Mouse (Mus musculus) spleen, postnatal 10 days (tissue): ENCODE measurements around the gene BC048562.

Experiments used
- DNase-seq, 2 experiments: peaks; one replicate each; pipeline ENCODE4 v3.0.0; 2021 to 2022; ENCODE audit warnings: low spot score in 2 of 2

BC048562 gene

GRCm38 (mm10) chr9:108479721-108480351, 43.6 kb downstream of the BC048562 start, which contains the start of gene Lamb2:
Gene Lamb2, plus strand, starts transcription at chr9:108479736.
- no peak for DNase-seq

- no peak for DNase-seq
Observed at GRCm38 (mm10) chr9:108480813-108481519, 44.7 kb downstream of the BC048562 start.

DNA sequence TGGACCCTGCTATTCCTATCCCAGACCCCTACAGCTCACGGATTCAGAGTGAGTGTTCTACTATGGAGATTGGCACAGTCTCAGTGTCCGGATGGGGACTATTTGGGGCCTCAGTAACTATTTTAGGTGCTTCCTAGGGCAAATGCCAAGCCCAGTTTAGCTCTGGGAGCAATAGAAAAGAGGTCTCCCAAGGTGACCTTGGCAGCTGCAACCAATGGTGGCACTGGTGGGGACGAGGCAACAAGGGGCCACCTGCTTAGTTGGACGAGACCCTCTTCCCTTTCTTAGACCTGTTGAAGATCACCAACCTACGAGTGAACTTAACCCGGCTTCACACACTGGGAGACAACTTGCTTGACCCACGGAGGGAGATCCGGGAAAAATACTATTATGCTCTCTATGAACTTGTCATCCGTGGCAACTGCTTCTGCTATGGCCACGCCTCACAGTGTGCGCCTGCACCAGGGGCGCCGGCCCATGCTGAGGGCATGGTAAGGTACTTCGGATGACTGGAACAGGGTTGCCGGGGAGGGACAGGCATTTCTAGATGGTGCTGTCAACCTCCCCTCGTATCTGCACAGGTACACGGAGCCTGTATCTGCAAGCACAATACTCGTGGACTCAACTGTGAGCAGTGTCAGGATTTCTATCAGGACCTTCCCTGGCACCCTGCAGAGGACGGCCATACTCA, 45.4 kb downstream of the BC048562 start:
- DNase-seq: no peak

- no peak for DNase-seq
Observed at GRCm38 (mm10) chr9:108483051-108483790, 46.9 kb downstream of the BC048562 start.

DNA sequence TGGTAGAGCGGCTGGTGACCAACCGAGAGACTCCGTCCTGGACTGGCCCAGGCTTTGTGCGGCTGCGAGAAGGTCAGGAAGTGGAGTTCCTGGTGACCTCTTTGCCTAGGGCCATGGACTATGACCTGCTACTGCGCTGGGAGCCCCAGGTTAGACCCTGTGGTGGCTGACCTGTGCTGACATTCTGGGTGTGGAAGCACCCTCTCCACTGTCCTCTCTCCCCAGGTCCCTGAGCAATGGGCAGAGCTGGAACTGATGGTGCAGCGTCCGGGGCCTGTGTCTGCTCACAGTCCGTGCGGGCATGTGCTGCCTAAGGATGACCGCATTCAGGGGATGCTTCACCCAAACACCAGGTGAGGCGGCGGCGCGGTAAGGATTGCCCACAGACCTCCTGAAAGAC, 47.7 kb downstream of the BC048562 start:
- DNase-seq: no peak

- no peak for DNase-seq
Observed at GRCm38 (mm10) chr9:108485301-108485875, 49.1 kb downstream of the BC048562 start.

DNA sequence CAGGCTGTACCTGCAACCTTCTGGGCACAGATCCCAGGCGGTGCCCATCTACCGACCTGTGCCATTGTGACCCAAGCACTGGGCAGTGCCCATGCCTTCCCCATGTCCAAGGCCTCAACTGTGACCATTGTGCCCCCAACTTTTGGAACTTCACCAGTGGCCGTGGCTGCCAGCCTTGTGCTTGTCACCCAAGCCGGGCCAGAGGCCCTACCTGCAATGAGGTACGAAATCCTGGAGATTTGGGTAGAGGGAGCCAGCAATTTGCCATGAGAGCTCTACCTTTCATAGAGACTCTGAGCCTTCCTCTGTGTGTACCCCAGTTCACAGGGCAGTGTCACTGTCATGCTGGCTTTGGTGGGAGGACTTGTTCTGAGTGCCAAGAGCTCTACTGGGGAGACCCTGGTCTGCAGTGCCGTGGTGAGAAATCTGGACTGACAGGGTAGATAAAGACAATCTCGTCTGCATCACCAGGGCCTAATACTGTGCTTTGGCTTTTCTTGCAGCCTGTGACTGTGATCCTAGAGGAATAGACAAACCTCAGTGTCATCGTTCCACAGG, 50.8 kb downstream of the BC048562 start:
- no peak for DNase-seq

DNA sequence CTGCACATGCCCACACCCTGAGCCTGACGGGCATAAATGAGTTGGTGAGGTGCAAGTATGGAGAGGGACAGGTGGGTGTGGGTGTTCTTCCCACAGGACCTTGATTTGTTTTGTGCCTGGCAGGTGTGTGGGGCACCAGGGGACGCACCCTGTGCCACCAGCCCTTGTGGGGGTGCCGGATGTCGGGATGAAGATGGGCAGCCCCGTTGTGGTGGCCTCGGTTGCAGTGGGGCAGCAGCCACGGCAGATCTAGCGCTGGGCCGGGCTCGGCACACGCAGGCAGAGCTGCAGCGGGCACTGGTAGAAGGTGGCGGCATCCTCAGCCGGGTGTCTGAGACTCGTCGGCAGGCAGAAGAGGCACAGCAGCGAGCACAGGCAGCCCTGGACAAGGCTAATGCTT, 52.1 kb downstream of the BC048562 start:
- DNase-seq: no peak

DNA sequence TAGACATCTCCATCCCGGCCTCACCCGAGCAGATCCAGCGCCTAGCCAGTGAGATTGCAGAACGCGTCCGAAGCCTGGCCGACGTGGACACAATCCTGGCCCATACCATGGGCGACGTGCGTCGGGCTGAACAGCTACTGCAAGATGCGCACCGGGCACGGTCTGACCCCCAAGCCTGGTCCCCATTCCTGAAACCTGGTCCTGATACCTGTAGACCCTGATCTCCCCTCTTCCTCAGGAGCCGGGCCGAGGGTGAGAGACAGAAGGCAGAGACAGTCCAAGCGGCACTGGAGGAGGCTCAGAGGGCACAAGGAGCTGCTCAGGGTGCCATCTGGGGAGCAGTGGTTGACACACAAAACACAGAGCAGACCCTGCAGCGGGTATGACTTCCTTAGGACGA, 52.9 kb downstream of the BC048562 start:
- no peak for DNase-seq

DNA sequence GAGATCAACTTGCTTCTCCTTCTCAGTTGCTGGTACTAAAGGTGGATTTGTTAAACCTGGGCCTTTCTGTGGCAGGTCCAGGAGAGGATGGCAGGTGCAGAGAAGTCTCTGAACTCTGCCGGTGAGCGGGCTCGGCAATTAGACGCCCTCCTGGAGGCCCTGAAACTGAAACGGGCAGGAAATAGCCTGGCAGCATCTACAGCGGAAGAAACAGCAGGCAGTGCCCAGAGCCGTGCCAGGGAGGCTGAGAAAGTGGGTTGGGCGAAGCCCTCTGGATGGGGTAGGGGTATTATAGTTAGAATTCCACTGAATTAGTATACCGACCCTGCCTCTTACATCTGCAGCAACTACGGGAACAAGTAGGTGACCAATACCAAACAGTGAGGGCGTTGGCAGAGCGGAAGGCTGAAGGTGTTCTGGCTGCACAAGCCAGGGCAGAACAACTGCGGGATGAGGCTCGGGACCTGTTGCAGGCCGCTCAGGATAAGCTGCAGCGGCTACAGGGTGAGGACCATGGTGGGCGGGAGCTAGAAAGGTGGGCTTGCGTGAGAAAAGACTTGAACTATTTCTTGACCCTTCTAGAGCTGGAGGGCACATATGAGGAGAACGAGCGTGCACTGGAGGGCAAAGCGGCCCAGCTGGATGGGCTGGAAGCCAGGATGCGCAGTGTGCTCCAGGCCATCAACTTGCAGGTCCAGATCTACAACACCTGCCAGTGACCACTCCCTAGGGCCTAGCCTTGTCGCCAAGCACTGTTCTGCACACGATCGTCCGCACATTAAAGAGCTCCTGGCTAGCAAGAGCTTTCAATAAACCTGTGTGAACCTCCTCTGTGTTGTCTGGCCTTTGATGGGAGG, 53.6 kb downstream of the BC048562 start:
- DNase-seq: no peak

DNA sequence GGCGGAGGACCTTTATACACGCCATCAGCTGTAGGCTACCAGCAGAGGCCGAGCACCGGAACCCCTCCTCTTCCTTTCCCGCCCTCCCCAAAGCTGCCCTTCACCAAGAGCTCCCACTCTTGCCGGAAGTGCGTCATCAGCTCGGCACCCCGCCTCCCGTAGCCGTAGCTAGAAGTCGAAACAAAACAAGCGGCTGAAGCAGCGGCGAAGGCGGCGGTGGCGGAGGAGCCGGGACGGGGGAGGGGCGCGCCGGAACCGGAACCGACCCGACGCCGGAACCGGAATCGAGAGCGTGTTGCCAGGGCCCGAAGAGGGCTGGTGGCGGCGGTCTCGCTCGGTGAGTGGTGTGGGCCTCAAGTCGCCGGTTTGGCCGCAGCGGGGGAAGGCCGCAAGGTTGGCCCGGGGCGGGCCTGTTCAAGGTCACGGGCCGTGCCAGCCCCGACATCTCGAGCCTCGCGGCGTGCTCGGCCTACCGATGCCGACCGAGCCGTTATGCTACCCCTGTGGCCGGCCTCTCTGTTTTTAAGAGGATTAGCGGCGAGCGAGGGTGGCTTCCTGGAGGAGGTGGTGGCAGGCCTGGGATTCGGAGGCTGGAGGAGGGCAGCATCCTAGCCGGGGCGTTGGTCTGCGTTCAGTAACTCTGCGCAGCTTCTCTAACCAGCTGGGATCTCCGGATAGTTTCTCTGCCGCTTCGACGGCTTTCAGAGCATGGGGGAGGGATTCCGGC, 54.4 kb downstream of the BC048562 start, which contains the start of gene Usp19:
Gene Usp19 (plus strand): TSS at position 44 of the 727 bp plus-strand sequence.
- DNase-seq: peak; percentile 84 to 95

GRCm38 (mm10) chr9:108491286-108491580, 55.0 kb downstream of the BC048562 start:
- DNase-seq: no peak

- peak in 1 of 2 experiments; percentile 37 for DNase-seq
Observed at GRCm38 (mm10) chr9:108492043-108492750, 55.9 kb downstream of the BC048562 start.

- DNase-seq: no peak
Observed at GRCm38 (mm10) chr9:108493246-108493645, 57.0 kb downstream of the BC048562 start.

DNA sequence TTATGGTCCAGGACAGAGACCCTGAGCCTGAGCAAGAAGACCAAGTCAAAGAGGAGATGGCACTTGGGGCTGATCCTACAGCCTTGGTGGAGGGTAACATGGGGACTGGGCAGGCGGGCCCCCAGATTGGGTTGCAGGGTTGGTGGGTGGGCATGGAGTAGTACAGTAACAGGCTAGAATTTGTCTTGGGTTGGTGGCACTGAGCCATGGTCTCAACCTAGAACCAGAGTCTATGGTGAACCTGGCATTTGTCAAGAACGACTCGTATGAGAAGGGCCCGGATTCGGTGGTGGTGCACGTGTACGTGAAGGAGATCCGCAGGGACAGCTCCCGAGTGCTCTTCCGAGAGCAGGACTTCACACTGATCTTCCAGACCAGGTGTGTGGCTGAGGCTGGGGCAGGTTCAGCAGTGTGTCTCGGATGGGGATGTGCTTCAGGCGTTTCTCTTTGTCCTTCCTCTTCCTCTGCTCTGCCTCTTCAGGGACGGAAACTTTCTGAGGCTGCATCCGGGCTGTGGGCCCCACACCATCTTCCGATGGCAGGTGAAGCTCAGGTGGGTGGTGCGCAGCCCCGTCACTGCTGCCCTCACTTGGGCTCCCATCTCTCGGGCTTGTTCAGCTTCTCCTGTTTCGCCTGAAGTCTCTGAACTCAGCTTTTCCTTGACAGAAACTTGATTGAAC, 58.0 kb downstream of the BC048562 start:
- no peak for DNase-seq

GRCm38 (mm10) chr9:108494905-108495304, 58.6 kb downstream of the BC048562 start:
- no peak for DNase-seq
